Mouse (Mus musculus) pancreas, adult 10 weeks (tissue): ENCODE measurements around the gene Rps27l. TPM values are rescaled to one million over a fixed set of nuclear protein-coding genes. Genes with fewer than 3 reads are reported as not detected.

ENCODE experiments used
- polyA plus RNA-seq: library from polyadenylated mRNA; stranded (reverse); fragments of 350-450 nt; fragmentation: Illumina TruSeq; extraction: RNeasy Lipid Tissue Mini Kit (QIAGEN cat#74804); gene quantifications from one replicate; pipeline ENCODE4 v1.2.3, GENCODE M21; 2015; ENCODE audit warnings: low read depth, low replicate concordance; ENCODE audit not compliant: insufficient read depth

The Rps27l gene
- 152 TPM for polyA plus RNA-seq

GRCm38 (mm10) chr9:66945647-66946641 lies at the start of gene Rps27l:
Gene Rps27l, plus strand, starts transcription at chr9:66946086.

DNA sequence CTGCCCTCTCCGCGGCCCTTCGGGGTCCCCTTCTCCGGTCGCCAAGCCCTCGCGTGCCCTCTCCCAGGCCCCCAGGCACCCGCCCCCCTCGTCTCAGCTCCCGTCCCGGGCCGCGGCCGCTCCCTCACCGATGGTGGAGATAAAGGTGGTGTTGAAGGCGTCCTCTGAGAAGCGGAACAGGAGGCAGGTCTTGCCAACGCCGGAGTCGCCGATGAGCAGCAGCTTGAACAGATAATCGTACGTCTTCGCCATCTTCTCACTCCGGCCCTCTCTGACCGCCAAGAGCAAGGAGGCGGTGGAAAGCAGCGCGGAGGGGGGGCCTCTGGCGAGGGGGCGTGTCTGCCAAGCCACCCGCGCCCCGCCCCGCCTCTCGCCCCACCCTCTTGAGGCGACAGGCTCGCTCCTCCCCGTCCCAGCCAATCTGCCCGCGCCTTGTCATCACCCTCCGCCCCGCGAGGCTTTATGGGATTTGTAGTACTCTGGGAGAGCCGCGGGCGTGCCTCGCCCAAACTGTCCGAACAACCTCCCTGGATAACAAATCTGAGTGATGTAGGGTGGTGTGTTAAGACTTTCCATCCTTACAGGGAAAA lies 26.4 kb upstream of the Rps27l start, which contains the start of gene Rab8b:
Gene Rab8b, minus strand, starts transcription at position 306 of the 590 bp plus-strand sequence.

DNA sequence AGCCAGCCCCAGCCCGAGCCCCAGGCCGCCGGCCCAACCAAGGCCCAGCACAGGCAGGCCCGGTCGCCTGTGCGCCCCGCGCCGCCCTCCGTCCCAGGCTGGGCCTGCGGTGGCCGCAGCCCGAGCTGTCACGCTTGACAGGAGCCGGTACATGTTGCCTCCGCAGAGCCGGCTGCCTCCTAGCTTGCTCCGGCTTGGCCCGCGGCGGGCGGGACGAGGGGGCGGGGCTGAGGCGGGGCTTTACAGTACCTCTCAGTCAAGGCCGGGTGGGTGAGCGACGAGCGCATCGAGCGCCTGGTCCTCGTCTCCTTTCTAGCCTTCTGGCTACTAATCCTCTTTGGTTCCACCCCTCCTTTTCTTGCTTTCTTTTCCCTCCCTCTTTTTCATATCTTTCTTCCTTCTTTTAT lies 29.4 kb downstream of the Rps27l start, which contains the start of gene Lactb:
Gene Lactb, minus strand, starts transcription at position 246 of the 407 bp plus-strand sequence.

Other genes starting within 250 kb of the Rps27l start
- gene Car12, start 232.4 kb upstream of the Rps27l start, polyA plus RNA-seq, result not detected
- gene Aph1b, start 150.6 kb upstream of the Rps27l start, polyA plus RNA-seq, result 1.5 TPM
- gene Gm10647, start 149.0 kb upstream of the Rps27l start, polyA plus RNA-seq, result not detected
- gene Aph1c, start 111.4 kb upstream of the Rps27l start, polyA plus RNA-seq, result 2.5 TPM
- 3.2 TPM for gene Rab8b, start 26.4 kb upstream of the Rps27l start, polyA plus RNA-seq
- 2.8 TPM for gene Lactb, start 29.4 kb downstream of the Rps27l start, polyA plus RNA-seq
- gene Tpm1, start 103.3 kb downstream of the Rps27l start, polyA plus RNA-seq, result 64.4 TPM